Mouse (Mus musculus): ENCODE results near the gene S100a6. TPM values are rescaled to one million over a fixed set of nuclear protein-coding genes. Genes with fewer than 3 reads are reported as not detected.

The S100a6 gene
- total RNA-seq, 4 experiments from 2014 or later = 54.7 to 77.4 (median 69.0) TPM

Other genes starting within 250 kb of the S100a6 start
- under 1 TPM; 0.57 to 0.76 (median 0.67) TPM for gene Slc27a3, start 222.9 kb upstream of the S100a6 start, total RNA-seq (2022)
- 10 to 100 TPM; 22.9 to 28.1 (median 24.4) TPM for gene Ints3, start 179.3 kb upstream of the S100a6 start, total RNA-seq (2022)
- 10 to 100 TPM; 15.1 to 17.3 (median 16.7) TPM for gene Npr1, start 147.0 kb upstream of the S100a6 start, total RNA-seq (2022)
- gene Ilf2, start 136.8 kb upstream of the S100a6 start, total RNA-seq (2022) = 10 to 100 TPM; 27.6 to 30.5 (median 28.8) TPM
- 10 to 100 TPM; 69.7 to 77.6 (median 75.4) TPM for gene Snapin, start 121.8 kb upstream of the S100a6 start, total RNA-seq (2022)
- 100 to 1,000 TPM in 1 of 4 experiments, 10 to 100 TPM in 3; 93.2 to 105 (median 94.2) TPM for gene Chtop, start 103.4 kb upstream of the S100a6 start, total RNA-seq (2022)
- 1,000 to 10,000 TPM; 1,071 to 1,219 (median 1,134) TPM for gene S100a1, start 98.5 kb upstream of the S100a6 start, total RNA-seq (2022)
- 10 to 100 TPM; 25.0 to 34.8 (median 27.8) TPM for gene S100a13, start 98.4 kb upstream of the S100a6 start, total RNA-seq (2022)
- gene S100a14, start 86.0 kb upstream of the S100a6 start, total RNA-seq (2022) = under 1 TPM in 3 of 4 experiments, not detected in 1; 0.35 to 0.55 (median 0.37) TPM
- gene S100a16, start 75.6 kb upstream of the S100a6 start, total RNA-seq (2022) = 10 to 100 TPM; 59.8 to 77.4 (median 72.4) TPM
- not detected for gene S100a3, start 52.3 kb upstream of the S100a6 start, total RNA-seq (2022)
- gene S100a2, start 22.6 kb upstream of the S100a6 start, total RNA-seq (2022) = not detected
- not detected for gene Gm42674, start 11.0 kb upstream of the S100a6 start, total RNA-seq (2022)
- gene S100a4, start 9.1 kb upstream of the S100a6 start, total RNA-seq (2022) = 10 to 100 TPM in 2 of 4 experiments, 1 to 10 TPM in 2; 5.9 to 16.2 (median 9.5) TPM
- gene S100a5, start 4.4 kb upstream of the S100a6 start, total RNA-seq (2022) = not detected
- under 1 TPM in 1 of 4 experiments, not detected in 3; 0.29 TPM for gene S100a7a, start 41.1 kb downstream of the S100a6 start, total RNA-seq (2022)
- gene S100a8, start 56.1 kb downstream of the S100a6 start, total RNA-seq (2022) = 1 to 10 TPM in 3 of 4 experiments, under 1 TPM in 1; 0.97 to 7.2 (median 2.7) TPM
- gene S100a9, start 82.8 kb downstream of the S100a6 start, total RNA-seq (2022) = 10 to 100 TPM in 1 of 4 experiments, 1 to 10 TPM in 3; 1.2 to 11.8 (median 2.5) TPM
- not detected for gene Pglyrp4, start 114.0 kb downstream of the S100a6 start, total RNA-seq (2022)
- gene Gm5849, start 165.0 kb downstream of the S100a6 start, total RNA-seq (2022) = not detected

All from heart, adult 8-10 months (tissue).